Mouse (Mus musculus) brain, embryonic 14.5 days (tissue): ENCODE results near the gene Fgd3. TPM values are rescaled to one million over a fixed set of nuclear protein-coding genes. Genes with fewer than 3 reads are reported as not detected.

ENCODE experiments used
- DNase-seq: peaks from one replicate; pipeline ENCODE4 v3.0.0-alpha.2; 2011; ENCODE audit warnings: low read depth
- CTCF ChIP-seq: fragments of 200-500 bp; IDR thresholded peaks from 2 replicates; pipeline ENCODE4 v1.5.1; 2012; ENCODE audit warnings: inconsistent platforms, mild to moderate bottlenecking, moderate library complexity, borderline replicate concordance; ENCODE audit not compliant: insufficient read depth, insufficient read length; ENCODE audit errors: extremely low read depth
- POLR2A ChIP-seq: fragments of 200-500 bp; IDR thresholded peaks from 2 replicates; pipeline ENCODE4 v1.6.1; 2012; ENCODE audit warnings: mild to moderate bottlenecking, inconsistent platforms, borderline replicate concordance; ENCODE audit not compliant: poor library complexity, insufficient read depth, insufficient read length, severe bottlenecking; ENCODE audit errors: extremely low read depth
- polyA plus RNA-seq: library from polyadenylated mRNA; depleted of rRNA; stranded (reverse); fragments of >200 nt; gene quantifications from 2 replicates; pipeline ENCODE4 v1.2.3, GENCODE M21; 2012; rRNA removed

Gene Fgd3
- polyA plus RNA-seq, 1 experiment, result 8.6 TPM

- peak; percentile 9 for DNase-seq
- TF ChIP-seq CTCF, result no peak
- no peak for TF ChIP-seq POLR2A
These were observed 103.1 kb downstream of the Fgd3 start for GRCm38 (mm10) chr13:49216808-49217561.

- TF ChIP-seq POLR2A, result no peak
- no peak for TF ChIP-seq CTCF
- DNase-seq, result no peak
These were observed 103.9 kb downstream of the Fgd3 start for GRCm38 (mm10) chr13:49216220-49216552.

GRCm38 (mm10) chr13:49215504-49216219 is 104.4 kb downstream of the Fgd3 start, which contains the start of gene Card19:
Gene Card19, minus strand, starts transcription at chr13:49216037.
- no peak for TF ChIP-seq CTCF
- peak; percentile 74 for TF ChIP-seq POLR2A
- peak; percentile 95 for DNase-seq

- DNase-seq, result no peak
- TF ChIP-seq POLR2A (no peak), CTCF (no peak)
These were observed 105.0 kb downstream of the Fgd3 start for GRCm38 (mm10) chr13:49215128-49215503.

GRCm38 (mm10) chr13:49214454-49214853 is 105.7 kb downstream of the Fgd3 start:
- peak; percentile 59 for DNase-seq

GRCm38 (mm10) chr13:49213531-49213932 is 106.6 kb downstream of the Fgd3 start:
- peak; percentile 50 for DNase-seq
- no peak for TF ChIP-seq CTCF
- no peak for TF ChIP-seq POLR2A

More at GRCm38 (mm10) chr13:49214454-49214853, 105.7 kb downstream of the Fgd3 start:
- TF ChIP-seq CTCF (no peak), POLR2A (no peak)

GRCm38 (mm10) chr13:49212711-49213500 is 107.2 kb downstream of the Fgd3 start:
- DNase-seq, result no peak
- TF ChIP-seq CTCF (no peak), POLR2A (no peak)

Other genes with a start within 250 kb of the Fgd3 start
- gene Wnk2, start 172.3 kb downstream of the Fgd3 start, polyA plus RNA-seq, result 49.0 and 86.7 TPM in 2 replicates
- 22.5 and 26.7 TPM in 2 replicates for gene Ninj1, start 132.8 kb downstream of the Fgd3 start, polyA plus RNA-seq
- 26.2 and 26.9 TPM in 2 replicates for gene Card19, start 104.3 kb downstream of the Fgd3 start, polyA plus RNA-seq
- 0.44 and 0.72 TPM in 2 replicates for gene Susd3, start 71.6 kb downstream of the Fgd3 start, polyA plus RNA-seq
- gene Bicd2, start 21.3 kb upstream of the Fgd3 start, polyA plus RNA-seq, result 35.9 and 42.3 TPM in 2 replicates
- gene Ippk, start 100.9 kb upstream of the Fgd3 start, polyA plus RNA-seq, result 8.7 and 9.9 TPM in 2 replicates
- gene Tes3-ps, start 173.0 kb upstream of the Fgd3 start, polyA plus RNA-seq, result 0.23 and 0.48 TPM in 2 replicates
- 2.3 and 2.8 TPM in 2 replicates for gene Ecm2, start 184.5 kb upstream of the Fgd3 start, polyA plus RNA-seq
- gene Aspn, start 224.1 kb upstream of the Fgd3 start, polyA plus RNA-seq, result 2.5 and 4.8 TPM in 2 replicates